Mouse (Mus musculus) v-Abl transformed pro-B cells (cell line): ENCODE data around the gene Dll3.

Experiments
- in situ Hi-C, 2 experiments: fragments of 400-800 bp; cut with MboI; formaldehyde crosslinking; loops; one replicate each; pipeline ENCODE4 v1.15.1; 2025; ENCODE audit not compliant: unreplicated experiment in 2 of 2

Dll3 gene

GRCm38 (mm10) chr7:28311926-28312543 lies 10.0 kb upstream of the Dll3 start, which contains the start of gene Timm50:
Timm50 (minus strand) TSS chr7:28312072.
- in situ Hi-C loops, result loop anchor here in 1 of 2 experiments (25.0 kb wide), 1 partner anchor 650 kb away; the partner anchor contains the start of genes Map3k10 and Ttc9b

DNA sequence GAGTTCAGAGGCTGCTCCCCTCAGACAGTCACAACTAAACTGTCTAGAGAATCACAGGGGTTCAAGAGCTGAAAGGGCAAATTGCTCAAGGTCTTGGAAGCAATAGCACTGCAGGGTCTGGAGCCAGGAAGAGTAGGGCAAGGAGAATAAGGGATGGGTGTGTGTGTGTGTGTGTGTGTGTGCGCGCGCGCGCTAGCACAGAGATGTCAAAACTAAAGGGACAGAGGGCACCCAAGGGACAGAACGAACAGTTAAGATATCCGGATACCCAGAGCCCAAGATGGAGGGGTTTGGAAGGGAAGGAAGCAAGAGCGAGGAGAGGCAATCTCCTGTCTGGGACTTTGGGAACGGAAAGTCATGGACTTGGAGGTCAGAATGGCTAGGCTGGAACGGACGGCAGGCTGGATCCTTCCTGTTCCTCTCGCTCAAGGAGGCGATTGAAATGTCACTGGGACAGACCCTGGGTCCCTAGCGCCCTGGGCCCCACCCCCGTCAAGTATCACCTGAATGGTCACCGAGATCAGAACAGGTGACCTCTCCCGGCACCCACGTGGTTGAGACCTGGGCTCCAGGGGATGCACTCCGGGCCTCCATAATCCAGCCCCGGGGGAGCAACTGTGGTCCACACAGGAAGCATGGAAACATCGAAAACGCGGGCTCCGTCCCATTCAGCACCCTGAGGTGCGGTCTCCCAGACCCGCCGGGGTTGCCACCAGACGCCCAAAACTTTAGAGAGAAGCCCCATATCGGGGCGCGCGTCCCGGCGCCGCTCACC lies 9.3 kb upstream of the Dll3 start:
- in situ Hi-C loops, result loop anchor here in 1 of 2 experiments (25.0 kb wide), 1 partner anchor 649 kb away; the partner anchor contains the start of genes Map3k10 and Ttc9b

DNA sequence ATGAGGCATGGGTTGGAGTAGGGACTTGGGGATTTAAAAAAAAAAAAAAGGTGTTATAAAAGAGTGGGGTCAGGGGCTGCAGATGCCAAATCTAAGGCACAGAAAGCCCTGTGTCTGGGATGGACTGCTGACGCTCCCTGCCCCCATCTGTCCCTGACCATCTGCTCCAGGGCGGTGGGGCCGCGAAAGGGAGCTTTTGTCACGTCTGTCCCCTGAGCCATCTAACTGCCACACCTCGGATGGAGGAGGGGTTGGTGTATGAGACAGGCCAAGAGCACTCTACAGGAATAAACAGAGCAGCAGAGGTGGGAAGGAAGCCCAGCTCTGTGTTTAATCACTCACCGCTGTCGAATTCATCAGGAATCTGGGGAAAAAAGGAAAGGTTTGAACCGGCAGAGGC lies 7.7 kb upstream of the Dll3 start:
- in situ Hi-C loops, result loop anchor here (10.0 to 25.0 kb wide), 2 partner anchors 625 to 647 kb away; partner anchors contain the start of genes Map3k10 (in 1 of the 2), Ttc9b (in 1 of the 2) and Zfp607b (in 1 of the 2)

GRCm38 (mm10) chr7:28306216-28306615 lies 4.2 kb upstream of the Dll3 start:
- in situ Hi-C loops, result loop anchor here (10.0 to 25.0 kb wide), 2 partner anchors 621 to 644 kb away; partner anchors contain the start of genes Map3k10 (in 1 of the 2), Ttc9b (in 1 of the 2) and Zfp607b (in 1 of the 2)

- in situ Hi-C loops, result loop anchor here (10.0 to 25.0 kb wide), 2 partner anchors 621 to 643 kb away; partner anchors contain the start of genes Map3k10 (in 1 of the 2), Ttc9b (in 1 of the 2) and Zfp607b (in 1 of the 2)
Observed at GRCm38 (mm10) chr7:28305641-28306040, 3.6 kb upstream of the Dll3 start.

DNA sequence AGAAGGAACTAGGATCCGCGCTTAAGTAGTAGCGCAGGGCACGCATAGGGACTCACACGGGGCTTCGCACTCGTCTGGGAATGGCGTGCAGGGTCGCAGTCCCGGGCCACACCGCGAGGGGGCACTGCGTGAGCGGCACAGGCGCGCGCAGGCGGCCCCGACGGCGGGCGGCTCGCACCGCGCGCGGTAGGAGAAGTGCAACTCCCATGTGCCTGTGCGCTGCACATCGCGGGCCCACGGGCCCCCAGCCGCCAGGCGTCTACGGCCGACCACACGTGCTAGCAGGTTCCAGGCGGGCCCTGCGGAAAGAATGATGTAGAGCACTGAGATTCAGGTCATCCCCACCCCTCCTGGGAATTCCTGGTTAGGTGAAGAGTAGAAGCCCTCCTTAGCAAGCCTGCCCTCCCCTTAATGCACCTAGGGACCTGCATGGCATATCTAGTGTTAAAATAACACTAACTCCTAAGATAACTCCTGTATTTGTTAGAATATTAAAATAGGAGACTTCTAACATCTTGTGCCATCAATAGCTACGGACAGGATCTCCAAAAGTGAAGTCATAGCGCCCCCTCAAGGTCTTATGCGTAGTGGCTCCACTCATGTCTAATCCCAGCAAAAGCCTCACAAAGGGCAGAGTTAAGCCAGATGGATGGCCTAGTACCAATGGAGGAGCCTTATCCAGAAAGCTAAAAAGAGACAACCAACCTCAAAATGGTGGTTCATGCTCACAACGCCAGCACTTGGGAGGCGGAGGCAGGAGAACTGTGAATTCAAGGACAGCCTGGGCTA lies 3.0 kb downstream of the Dll3 start:
- in situ Hi-C loops, result loop anchor here in 1 of 2 experiments (10.0 kb wide), 1 partner anchor 244 kb away; the partner anchor contains the start of gene Psmc4

GRCm38 (mm10) chr7:28294481-28294880 lies 7.6 kb downstream of the Dll3 start:
- in situ Hi-C loops, result loop anchor here in 1 of 2 experiments (10.0 kb wide), 1 partner anchor 240 kb away; the partner anchor contains the start of gene Psmc4

- in situ Hi-C loops, result loop anchor here in 1 of 2 experiments (10.0 kb wide), 1 partner anchor 236 kb away; the partner anchor contains the start of gene Psmc4
Observed at GRCm38 (mm10) chr7:28290638-28291590, 11.1 kb downstream of the Dll3 start, which contains the start of gene Selenov. Selenov (minus strand) TSS chr7:28291186.

GRCm38 (mm10) chr7:28290165-28290564 lies 11.9 kb downstream of the Dll3 start:
- in situ Hi-C loops, result loop anchor here in 1 of 2 experiments (10.0 kb wide), 1 partner anchor 235 kb away; the partner anchor contains the start of gene Psmc4

DNA sequence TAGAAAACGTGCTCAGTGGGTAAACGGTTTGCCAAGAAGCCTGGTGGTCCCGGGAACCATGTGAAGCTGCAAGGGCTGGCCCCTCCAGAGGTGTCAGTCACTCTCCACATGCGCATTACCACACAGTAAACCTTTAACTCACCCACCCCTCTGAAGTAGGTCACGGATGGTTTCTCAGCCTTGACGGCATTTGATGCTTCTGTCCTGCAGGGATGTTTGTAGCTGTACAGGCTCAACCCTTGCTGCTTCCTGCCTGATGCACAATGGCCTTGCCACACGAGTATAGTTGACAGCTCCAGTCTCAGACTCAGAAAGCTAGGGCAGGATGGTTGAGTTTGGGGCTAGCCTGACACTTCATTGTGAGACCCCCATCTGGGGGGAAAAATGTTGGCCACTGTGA lies 21.4 kb downstream of the Dll3 start:
- in situ Hi-C loops, result no loop called here

DNA sequence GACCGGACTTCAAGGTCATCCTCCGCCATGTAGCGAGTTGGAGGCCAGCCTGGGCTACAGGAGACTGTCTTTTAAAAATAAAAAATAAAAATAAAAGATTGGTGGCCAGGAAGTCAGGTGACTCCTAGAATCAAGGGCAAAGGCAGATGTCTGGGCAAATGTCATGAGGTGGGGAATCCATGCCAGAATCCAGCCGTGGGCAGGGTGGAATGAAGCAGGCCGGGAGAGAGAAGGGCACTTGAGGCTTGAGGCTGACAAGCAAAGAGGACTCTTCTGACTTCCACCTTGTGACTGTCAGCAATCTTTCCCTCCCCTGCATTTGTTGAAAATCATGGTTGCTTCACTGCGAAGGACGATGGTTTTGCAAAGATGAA lies 23.8 kb downstream of the Dll3 start:
- in situ Hi-C loops, result loop anchor here (5.0 to 10.0 kb wide), 2 partner anchors 67 to 69 kb away; no protein-coding TSS in a partner anchor

GRCm38 (mm10) chr7:28277615-28278278 lies 24.3 kb downstream of the Dll3 start, which contains the start of gene Eid2b:
Eid2b (plus strand) TSS chr7:28277739.
- in situ Hi-C loops, result loop anchor here (5.0 to 10.0 kb wide), 2 partner anchors 67 to 70 kb away; no protein-coding TSS in a partner anchor

DNA sequence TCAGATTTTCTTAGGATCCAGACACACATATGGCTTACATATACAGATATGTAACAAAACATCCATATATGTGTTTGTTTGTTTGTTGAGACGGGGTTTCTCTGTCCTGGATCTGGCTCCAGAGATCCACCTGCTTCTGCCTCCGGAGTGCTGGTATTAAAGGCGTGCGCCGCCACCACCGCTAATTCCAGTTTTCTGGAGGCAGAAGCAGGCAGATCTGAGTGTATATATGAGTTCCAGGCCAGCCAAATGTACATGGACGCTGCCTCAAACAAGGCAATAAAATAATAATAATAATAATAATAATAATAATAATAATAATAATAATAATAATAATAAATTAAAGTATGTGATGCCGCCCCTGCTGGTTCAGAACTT lies 24.8 kb downstream of the Dll3 start:
- in situ Hi-C loops, result loop anchor here (5.0 to 10.0 kb wide), 2 partner anchors 68 to 70 kb away; no protein-coding TSS in a partner anchor

- in situ Hi-C loops, result loop anchor here in 1 of 2 experiments (10.0 kb wide), 1 partner anchor 73 kb away; no protein-coding TSS in a partner anchor
Observed at GRCm38 (mm10) chr7:28271761-28272160, 30.3 kb downstream of the Dll3 start.

DNA sequence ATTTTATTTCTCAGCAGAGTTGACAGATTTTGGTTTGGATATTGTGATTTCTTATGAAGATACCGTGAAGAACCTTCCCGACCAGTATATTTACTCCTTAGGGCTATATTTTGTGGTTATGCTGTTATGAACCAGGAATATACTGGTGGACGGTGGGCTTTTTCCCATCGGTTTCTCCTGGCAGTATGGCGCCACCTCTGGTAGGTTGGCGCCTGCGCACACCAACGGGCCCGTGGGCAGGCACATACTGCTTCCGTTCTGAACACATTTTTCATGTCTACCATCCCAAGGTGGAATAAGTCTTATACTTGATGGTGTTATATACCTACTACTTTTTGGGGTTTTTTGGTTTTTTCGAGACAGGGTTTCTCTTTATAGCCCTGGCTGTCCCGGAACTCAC lies 32.7 kb downstream of the Dll3 start:
- in situ Hi-C loops, result no loop called here

DNA sequence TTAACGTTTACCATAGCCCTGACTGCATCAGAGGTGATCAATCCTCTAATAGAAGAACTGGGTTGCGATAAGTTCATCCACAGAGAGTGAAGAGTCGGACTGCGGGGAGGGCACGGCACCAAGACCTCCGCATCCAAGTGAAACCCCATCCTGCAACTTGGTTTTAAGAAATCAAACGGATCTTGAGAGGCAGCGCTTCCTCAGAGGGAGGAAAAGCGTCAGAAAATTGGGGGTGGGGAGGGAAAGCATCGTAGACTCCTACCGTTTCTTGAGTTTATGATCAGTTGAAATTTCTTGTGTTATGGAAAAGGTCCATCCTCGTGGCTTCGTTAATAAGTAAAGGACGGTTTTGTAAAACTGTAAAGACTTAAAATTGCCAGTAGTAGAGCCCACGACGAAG lies 33.5 kb downstream of the Dll3 start:
- in situ Hi-C loops, result no loop called here

DNA sequence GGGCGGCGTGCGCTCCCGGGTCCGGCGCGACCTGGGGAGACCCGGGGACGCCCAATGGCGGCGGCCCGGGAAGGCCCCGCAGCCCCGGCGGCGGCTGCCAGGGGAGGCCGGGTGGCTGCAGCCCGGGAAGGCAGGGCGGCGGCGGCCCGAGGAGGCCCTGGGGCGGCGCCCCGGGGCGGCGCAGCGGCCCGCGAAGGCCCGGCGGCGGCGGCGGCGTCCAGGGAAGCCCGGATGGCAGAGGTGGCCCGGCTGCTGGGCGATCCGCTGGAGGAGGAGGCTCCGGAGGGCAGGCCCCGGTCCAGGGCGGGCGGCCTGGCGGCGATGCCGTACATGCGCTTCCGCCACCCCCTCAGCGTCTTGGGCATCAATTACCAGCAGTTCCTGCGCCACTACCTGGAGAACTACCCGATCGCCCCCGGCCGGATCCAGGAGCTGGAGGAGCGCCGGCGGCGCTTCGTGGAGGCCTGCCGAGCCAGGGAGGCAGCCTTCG lies 34.0 kb downstream of the Dll3 start:
- in situ Hi-C loops, result no loop called here
